10 mouse cellular contexts compared by ENCODE assay signal in genomic region chr10:68113645-68114044, GRCm38 (mm10).
DNase-seq lines count a peak whose midpoint lies in the region; ATAC-seq and TF ChIP-seq lines count a peak whose summit lies in the region.
"Had no signal": no experiment of that assay in that cellular context is flagged by ENCODE, and none has a peak within 500 bp of the region (broad histone marks: within the 10 kb centered on the region; RNA-seq: fewer than 3 reads in every experiment).

No protein-coding gene starts in this region.

- peaks cover 7% of the 10 kb centered on the region for H3K4me1 ChIP-seq in kidney, embryonic 15.5 days
- peaks cover 7% of the 10 kb centered on the region for H3K4me1 ChIP-seq in ES-Bruce4 (ENCODE audit: control insufficient read depth, insufficient read depth, low read length)
- H3K4me1 ChIP-seq in hindbrain, postnatal 0 days (ENCODE audit: insufficient read depth, low read length), result peaks cover 4% of the 10 kb centered on the region; the same call in 1 of the 2 replicates
- peaks cover 4% of the 10 kb centered on the region; the same call in 1 of the 2 replicates for H3K4me1 ChIP-seq in liver, embryonic 12.5 days

- peaks cover 48% of the 10 kb centered on the region for H3K36me3 ChIP-seq in kidney, embryonic 15.5 days
- H3K36me3 ChIP-seq in ES-Bruce4 (ENCODE audit: control insufficient read depth, insufficient read depth, low read length, poor library complexity, severe bottlenecking), result peaks cover 33% of the 10 kb centered on the region
- H3K36me3 ChIP-seq in hindbrain, postnatal 0 days (ENCODE audit: insufficient read depth, low read length), result no peaks in the 10 kb centered on the region; the same call in none of the 2 replicates
- peaks cover 9% of the 10 kb centered on the region for H3K36me3 ChIP-seq in liver, embryonic 12.5 days

- no peaks in the 10 kb centered on the region for H3K27me3 ChIP-seq in kidney, embryonic 15.5 days
- H3K27me3 ChIP-seq in ES-Bruce4 (ENCODE audit: control insufficient read depth, insufficient read depth, low read length, poor library complexity, severe bottlenecking), result no peaks in the 10 kb centered on the region
- H3K27me3 ChIP-seq in hindbrain, postnatal 0 days (ENCODE audit: insufficient read depth, low read length), result no peaks in the 10 kb centered on the region
- H3K27me3 ChIP-seq in liver, embryonic 12.5 days (replicated peaks), result no peaks in the 10 kb centered on the region

- peak overlapping the region; percentile 45; the same call in 1 of the 2 replicates for H3K27ac ChIP-seq in kidney, embryonic 15.5 days
- 0 out of 2 replicates have a peak overlapping the region, but pooled peaks have one; percentile 3 for H3K27ac ChIP-seq in ES-Bruce4 (ENCODE audit: insufficient read depth, low read length)
- H3K27ac ChIP-seq in hindbrain, postnatal 0 days, result peak overlapping the region; percentile 66; the same call in 1 of the 2 replicates
- H3K27ac ChIP-seq in liver, embryonic 12.5 days, result no peak overlapping the region
- H3K27ac ChIP-seq: kidney, postnatal 0 days had no signal

- no peak for ATAC-seq in kidney, embryonic 15.5 days (replicated peaks; ENCODE audit: low FRiP score)
- no peak for ATAC-seq in hindbrain, postnatal 0 days
- ATAC-seq in liver, embryonic 12.5 days, result no peak

- H3K4me3 ChIP-seq in kidney, embryonic 15.5 days (replicated peaks), result no peak overlapping the region
- H3K4me3 ChIP-seq in ES-Bruce4 (ENCODE audit: low read depth, low read length), result no peak overlapping the region; the same call in 1 of the 2 replicates
- H3K4me3 ChIP-seq in hindbrain, postnatal 0 days (ENCODE audit: low read length), result no peak overlapping the region
- H3K4me3 ChIP-seq in liver, embryonic 12.5 days, result no peak overlapping the region

- WGBS in kidney, embryonic 15.5 days, result 84% methylated on average over 5 of the region's 5 CpGs
- WGBS in hindbrain, postnatal 0 days, result 67% methylated on average over 5 of the region's 5 CpGs
- WGBS in liver, embryonic 12.5 days (ENCODE audit: insufficient replicate concordance), result 79% methylated on average over 5 of the region's 5 CpGs

- H3K9me3 ChIP-seq in kidney, embryonic 15.5 days (replicated peaks), result no peaks in the 10 kb centered on the region
- no peaks in the 10 kb centered on the region for H3K9me3 ChIP-seq in ES-Bruce4 (replicated peaks; ENCODE audit: control insufficient read depth, insufficient read depth, low read length, poor library complexity, severe bottlenecking)
- H3K9me3 ChIP-seq in hindbrain, postnatal 0 days (ENCODE audit: low read length), result no peaks in the 10 kb centered on the region
- no peaks in the 10 kb centered on the region for H3K9me3 ChIP-seq in liver, embryonic 12.5 days (replicated peaks)

- DNase-seq in cerebellum, adult 9-11 months, result peak; percentile 27
- DNase-seq in cerebellum, postnatal 4 days (ENCODE audit: low spot score in 2 of 2), result no peak
- no peak for DNase-seq in kidney, postnatal 14 days
- no peak for DNase-seq in hindbrain, postnatal 0 days (ENCODE audit: low spot score)
- no peak for DNase-seq in embryo, embryonic 10 days (ENCODE audit: low spot score)
- DNase-seq: layer of hippocampus, postnatal 36 days had no signal

- no peak for TF ChIP-seq EP300 in ES-Bruce4 (IDR thresholded peaks at IDR 0.05; ENCODE audit: insufficient read depth, low read depth, low read length)

- H3K9ac ChIP-seq in kidney, embryonic 15.5 days, result no peak overlapping the region
- H3K9ac ChIP-seq in ES-Bruce4 (ENCODE audit: low read depth, poor library complexity, severe bottlenecking), result no peak overlapping the region
- H3K9ac ChIP-seq in hindbrain, postnatal 0 days (replicated peaks; ENCODE audit: low read length), result no peak overlapping the region
- H3K9ac ChIP-seq in liver, embryonic 12.5 days, result no peak overlapping the region

- no peak for TF ChIP-seq POLR2A in ES-Bruce4 (IDR thresholded peaks at IDR 0.05; ENCODE audit: insufficient read depth, low read length)

- no peak overlapping the region for H3K4me2 ChIP-seq in kidney, embryonic 15.5 days
- H3K4me2 ChIP-seq in hindbrain, postnatal 0 days (ENCODE audit: low read depth, low read length), result peak overlapping the region; percentile 2; the same call in 1 of the 2 replicates
- H3K4me2 ChIP-seq in liver, embryonic 12.5 days, result no peak overlapping the region

- no peak for TF ChIP-seq CTCF in ES-Bruce4 (IDR thresholded peaks at IDR 0.05; ENCODE audit: low read depth, low read length)
- TF ChIP-seq CTCF in hindbrain, postnatal 0 days (IDR thresholded peaks at IDR 0.05; ENCODE audit: low read depth), result no peak
